Mouse (Mus musculus) kidney, adult 10 weeks (tissue): ENCODE results near the gene Acbd4. TPM values are rescaled to one million over a fixed set of nuclear protein-coding genes. Genes with fewer than 3 reads are reported as not detected.

Experiments
- polyA plus RNA-seq: library from polyadenylated mRNA; stranded (reverse); fragments of 350-450 nt; fragmentation: Illumina TruSeq; extraction: RNeasy Lipid Tissue Mini Kit (QIAGEN cat#74804); gene quantifications from one replicate; pipeline ENCODE4 v1.2.3, GENCODE M21; 2014; ENCODE audit warnings: low read depth, low replicate concordance

Gene Acbd4
- polyA plus RNA-seq = 5.1 TPM

DNA sequence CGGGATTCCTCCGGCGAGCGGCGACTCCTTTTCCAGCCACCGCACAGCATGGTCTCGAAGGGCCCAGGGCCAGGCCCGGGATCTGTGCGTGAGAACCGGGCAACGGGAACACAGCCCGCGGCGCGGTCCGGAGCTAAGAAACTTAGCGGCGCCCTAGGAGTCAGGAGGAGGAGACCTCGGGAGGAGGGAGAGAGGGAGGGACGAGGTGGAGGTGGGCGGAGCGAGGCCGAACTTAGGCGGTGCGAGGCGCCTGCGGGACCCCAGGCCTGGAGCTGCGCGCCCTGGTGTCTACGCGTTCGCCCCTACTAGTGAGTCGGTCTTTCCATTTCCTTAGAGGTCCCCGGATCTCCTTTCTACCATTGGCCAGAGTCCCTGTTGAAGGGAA, at the start of gene Acbd4, which contains the start of gene Plcd3:
Gene Acbd4, plus strand, starts transcription at position 202 of the 385 bp plus-strand sequence.
Gene Plcd3, minus strand, starts transcription at position 178 of the 385 bp plus-strand sequence.

GRCm38 (mm10) chr11:103116008-103116818, 14.7 kb downstream of the Acbd4 start, which contains the start of gene Hexim1:
Hexim1 (plus strand) TSS chr11:103116231.

DNA sequence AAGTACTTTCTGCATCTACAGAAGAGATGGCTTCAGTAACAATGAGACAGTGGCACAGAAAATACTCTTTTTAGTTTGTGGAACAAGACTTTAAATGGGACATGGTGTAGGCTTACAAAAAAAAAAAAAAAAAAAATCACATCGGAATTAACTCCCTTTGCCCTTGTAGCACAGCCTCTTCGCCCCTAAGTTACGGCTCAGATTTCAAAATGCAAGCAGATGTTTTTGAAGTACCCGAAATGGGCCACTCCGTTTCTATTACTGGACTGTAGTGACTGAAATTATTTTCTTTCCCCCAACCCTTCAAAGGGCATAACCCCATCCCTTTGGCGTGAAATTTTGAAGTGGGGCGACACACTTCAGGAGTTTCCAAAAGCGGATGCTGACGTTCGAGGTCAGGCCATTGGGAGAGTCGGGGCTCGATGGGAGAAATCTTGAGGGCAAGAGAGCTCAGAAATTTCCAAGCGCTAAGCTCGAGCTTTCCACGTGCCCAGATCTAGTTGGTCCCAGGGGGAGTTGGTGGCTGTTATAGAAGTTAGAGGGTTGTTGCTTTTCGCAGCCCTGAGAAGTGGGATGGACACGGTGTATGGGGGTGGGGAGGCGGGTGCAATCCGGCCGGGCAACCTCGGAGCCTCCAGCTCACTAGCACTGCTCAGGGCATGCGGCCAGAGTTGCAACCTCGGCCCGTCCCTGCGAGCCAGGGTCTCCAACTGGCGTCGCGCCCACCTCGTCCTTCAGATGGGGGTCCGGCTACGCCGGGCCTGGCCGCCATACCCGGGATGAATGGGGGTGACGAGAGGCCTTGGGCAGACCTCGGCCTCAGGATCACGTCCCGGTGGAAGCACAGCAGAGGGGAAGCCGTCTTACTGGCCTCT, 30.5 kb downstream of the Acbd4 start, which contains the start of gene Hexim2:
Gene Hexim2, plus strand, starts transcription at position 729 of the 875 bp plus-strand sequence.

Other genes with a start within 250 kb of the Acbd4 start
- gene Eftud2, start 220.7 kb upstream of the Acbd4 start, polyA plus RNA-seq = 21.4 TPM
- 0.97 TPM for gene Ccdc103, start 220.5 kb upstream of the Acbd4 start, polyA plus RNA-seq
- gene Fam187a, start 216.5 kb upstream of the Acbd4 start, polyA plus RNA-seq = not detected
- not detected for gene Gfap, start 200.8 kb upstream of the Acbd4 start, polyA plus RNA-seq
- not detected for gene Kif18b, start 176.6 kb upstream of the Acbd4 start, polyA plus RNA-seq
- gene C1ql1, start 155.0 kb upstream of the Acbd4 start, polyA plus RNA-seq = not detected
- gene Nmt1, start 73.5 kb upstream of the Acbd4 start, polyA plus RNA-seq = 11.0 TPM
- 17.1 TPM for gene Dcakd, start 73.3 kb upstream of the Acbd4 start, polyA plus RNA-seq
- gene Plcd3, start within 50 bp of the Acbd4 start, polyA plus RNA-seq = not detected
- gene Hexim1, start 14.5 kb downstream of the Acbd4 start, polyA plus RNA-seq = 42.3 TPM
- gene Hexim2, start 30.7 kb downstream of the Acbd4 start, polyA plus RNA-seq = 0.44 TPM
- 2.1 TPM for gene Fmnl1, start 69.4 kb downstream of the Acbd4 start, polyA plus RNA-seq
- gene 1700023F06Rik, start 106.9 kb downstream of the Acbd4 start, polyA plus RNA-seq = not detected
- gene Spata32, start 116.8 kb downstream of the Acbd4 start, polyA plus RNA-seq = not detected
- gene Map3k14, start 165.8 kb downstream of the Acbd4 start, polyA plus RNA-seq = not detected